Mouse (Mus musculus) embryonic fibroblast, embryonic 13.5 days (primary cell): ENCODE results near the gene Xylt1.

Experiments
- CTCF ChIP-seq: IDR thresholded peaks from 2 replicates; pipeline ENCODE4 v1.5.1; 2011; ENCODE audit warnings: mild to moderate bottlenecking, control low read depth, low read length, moderate library complexity, borderline replicate concordance; ENCODE audit not compliant: insufficient read depth
- POLR2A ChIP-seq: IDR thresholded peaks from 2 replicates; pipeline ENCODE4 v1.6.1; 2011; ENCODE audit warnings: low read depth, mild to moderate bottlenecking, control low read depth, low read length, moderate library complexity

- TF ChIP-seq POLR2A (no peak), CTCF (no peak)
These were observed 40.2 kb downstream of the Xylt1 start for GRCm38 (mm10) chr7:117420836-117421566.
